Mouse (Mus musculus): Measurements from ENCODE around the gene Frat1. TPM values are rescaled to one million over a fixed set of nuclear protein-coding genes. Genes with fewer than 3 reads are reported as not detected.
"Not testable (repeated sequence)": the region's sequence is repeated elsewhere in the genome, so short reads cannot be mapped to it uniquely, and the experiment has no call there.

The Frat1 gene
- polyA plus RNA-seq, 1 experiment: 13.2 TPM

DNA sequence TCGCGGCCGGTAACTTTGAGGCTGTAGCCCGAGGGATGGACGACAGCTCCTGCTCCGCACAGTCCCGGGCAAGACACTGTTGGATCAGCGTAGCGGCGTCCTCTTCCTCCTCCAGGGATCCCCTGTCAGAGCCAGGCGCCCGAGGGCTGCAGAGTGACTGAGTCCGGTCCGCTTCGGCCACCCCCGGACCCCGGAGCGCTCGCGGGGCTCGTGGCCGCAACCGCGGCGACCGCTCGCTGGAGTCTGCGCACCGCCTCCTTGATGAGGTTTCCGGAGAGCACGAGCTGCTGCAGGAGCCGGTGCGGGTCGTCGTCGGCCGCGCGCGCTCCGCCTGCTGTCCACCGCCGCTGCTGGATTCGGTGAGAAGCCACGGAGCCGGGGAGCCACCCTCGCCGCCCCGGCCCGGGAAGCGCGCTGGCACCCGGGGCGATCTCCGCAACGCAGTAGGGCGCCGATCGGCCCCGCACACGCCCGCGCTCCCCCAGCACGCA lies 17.4 kb downstream of the Frat1 start:
- no peaks in the 10 kb centered on the region for H3K27me3 ChIP-seq (ENCODE audit: control insufficient read depth, insufficient read depth, low read length)
- TF ChIP-seq POLR2A (IDR thresholded peaks at IDR 0.05; ENCODE audit: borderline replicate concordance, insufficient read depth, low read length) (no peak), CTCF (IDR thresholded peaks at IDR 0.05; ENCODE audit: borderline replicate concordance, insufficient read depth, low read depth, low read length) (no peak)
- peak; percentile 57 to 69 for DNase-seq
- peaks cover 4% of the 10 kb centered on the region for H3K4me1 ChIP-seq (ENCODE audit: control insufficient read depth, insufficient read depth, low read length)
- WGBS: under 1% methylated on average over 55 of the region's 64 CpGs
- 0 out of 2 replicates have a peak overlapping the region, but pooled peaks have one; percentile 34 for H3K27ac ChIP-seq (ENCODE audit: insufficient read depth, low read length)
- peak overlapping the region; percentile 64 for H3K4me3 ChIP-seq (replicated peaks; ENCODE audit: insufficient read depth, low read depth, low read length)

DNA sequence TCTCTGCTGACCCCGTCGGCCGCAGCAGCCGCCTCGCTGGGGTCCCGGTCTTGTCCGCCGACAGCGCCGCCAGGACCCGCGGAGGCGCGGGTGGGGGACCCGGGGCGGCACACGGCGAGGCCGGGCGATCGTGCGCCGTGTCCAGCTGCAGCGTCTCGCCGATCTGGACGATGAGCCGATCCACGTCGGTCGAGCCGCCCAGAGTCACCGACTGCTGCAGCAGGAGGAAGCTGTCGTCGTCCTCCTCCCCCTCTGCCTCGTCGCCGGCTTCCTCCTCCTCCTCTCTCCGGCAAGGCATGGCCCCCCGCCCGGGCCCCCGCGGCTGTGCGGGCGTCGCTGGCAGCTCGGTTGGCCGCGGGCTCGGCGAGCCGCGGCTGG lies 17.8 kb downstream of the Frat1 start:
- Histone ChIP-seq H3K4me3 (replicated peaks; ENCODE audit: insufficient read depth, low read depth, low read length) (peak overlapping the region; percentile 95), H3K27ac (ENCODE audit: insufficient read depth, low read length) (peak overlapping the region; percentile 34; the same call in 1 of the 2 replicates)
- under 1% methylated on average over 47 of the region's 53 CpGs for WGBS
- H3K27me3 ChIP-seq (ENCODE audit: control insufficient read depth, insufficient read depth, low read length); H3K4me1 ChIP-seq (ENCODE audit: control insufficient read depth, insufficient read depth, low read length); DNase-seq: not testable (repeated sequence)

DNA sequence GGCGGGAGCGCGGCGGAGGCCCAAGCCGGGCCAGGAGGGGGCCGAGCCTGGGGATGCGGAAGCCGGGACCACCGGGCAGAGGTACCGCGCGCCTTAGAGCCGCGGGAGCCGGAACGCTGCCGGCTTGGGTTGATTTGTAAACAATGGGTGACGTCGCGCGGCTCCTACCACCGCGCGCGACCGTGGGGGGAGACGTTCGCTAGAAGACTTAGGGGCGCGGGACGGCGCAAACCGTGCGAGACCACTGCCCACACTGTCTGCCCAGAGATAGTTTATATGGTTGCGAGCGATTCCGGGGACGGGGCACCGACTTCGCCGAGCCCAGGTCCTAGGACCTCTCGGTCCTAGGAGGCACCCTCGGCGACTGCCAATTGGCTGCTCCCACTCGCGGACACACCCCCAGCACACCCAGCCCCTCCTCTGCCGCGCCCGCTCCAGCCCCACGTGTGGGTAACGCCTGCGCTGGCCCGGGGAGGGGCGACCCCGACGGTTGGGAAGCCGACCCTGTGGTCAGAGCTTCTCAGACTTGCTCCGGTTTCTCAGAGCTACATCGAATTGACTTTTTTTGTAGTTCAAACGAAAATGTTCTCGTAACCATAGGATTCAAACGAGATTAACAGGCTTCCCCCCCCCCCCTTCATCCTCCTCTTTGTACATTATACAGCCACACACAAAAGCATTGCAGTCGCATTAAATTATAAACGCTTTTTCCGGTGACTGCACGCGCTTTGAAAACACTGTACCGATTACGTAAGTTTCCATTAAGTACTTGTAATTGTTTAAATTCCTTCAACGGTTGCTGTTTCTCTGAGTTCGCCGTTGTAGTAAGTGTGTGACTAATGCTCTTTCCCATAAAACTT lies 18.5 kb downstream of the Frat1 start, which contains the start of gene Frat2:
Frat2 (minus strand) TSS at position 141 of the 860 bp plus-strand sequence.
- no peaks in the 10 kb centered on the region for H3K27me3 ChIP-seq (ENCODE audit: control insufficient read depth, insufficient read depth, low read length)
- H3K4me3 ChIP-seq (replicated peaks; ENCODE audit: insufficient read depth, low read depth, low read length): peak within 1 kb of the TSS; percentile 95
- H3K27ac ChIP-seq (ENCODE audit: insufficient read depth, low read length): peak within 1 kb of the TSS; percentile 100
- WGBS: 1% methylated on average over 70 of the region's 72 CpGs
- H3K4me1 ChIP-seq (ENCODE audit: control insufficient read depth, insufficient read depth, low read length): peaks cover 4% of the 10 kb centered on the region
- DNase-seq: peak; percentile 89 to 91
- TF ChIP-seq POLR2A (IDR thresholded peaks at IDR 0.05; ENCODE audit: borderline replicate concordance, insufficient read depth, low read length) (peak; percentile 43; the same call in 1 of the 2 replicates), CTCF (IDR thresholded peaks at IDR 0.05; ENCODE audit: borderline replicate concordance, insufficient read depth, low read depth, low read length) (no peak)

DNA sequence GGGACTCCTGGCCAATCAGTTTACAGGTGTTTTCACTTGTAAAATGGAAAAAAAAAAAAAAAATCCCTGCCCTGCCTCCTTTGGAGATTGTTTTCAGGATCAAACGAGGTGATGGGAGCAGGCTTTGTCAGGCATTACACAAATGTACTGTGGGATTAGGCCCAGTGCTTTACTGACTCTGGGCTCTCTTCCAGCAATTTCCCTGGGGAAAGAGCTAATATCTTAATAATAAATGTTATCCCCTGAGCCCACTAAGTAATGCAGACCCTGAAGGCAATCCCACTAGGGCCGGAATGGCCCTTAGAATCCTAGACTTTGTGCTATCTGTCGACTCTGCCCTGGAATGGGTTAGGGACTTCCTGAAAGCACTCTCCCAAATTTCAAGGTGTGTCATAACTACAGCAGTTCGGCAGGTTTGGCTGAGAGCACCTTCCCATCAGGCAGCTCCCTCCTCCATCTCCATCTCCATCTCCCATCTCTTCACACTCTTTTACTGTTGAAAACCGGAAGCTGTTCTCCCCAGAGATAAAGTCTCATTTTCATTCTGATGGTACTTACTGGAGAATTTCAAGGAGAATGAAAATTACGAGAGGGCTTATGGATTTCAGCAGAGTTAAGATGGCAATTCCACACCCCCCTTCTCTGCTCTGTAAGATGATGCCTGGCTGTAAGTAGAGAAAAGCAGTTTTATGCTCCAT lies 20.4 kb downstream of the Frat1 start:
- Histone ChIP-seq H3K4me3 (replicated peaks; ENCODE audit: insufficient read depth, low read depth, low read length) (no peak overlapping the region), H3K4me1 (ENCODE audit: control insufficient read depth, insufficient read depth, low read length) (peaks cover under 1% of the 10 kb centered on the region; the same call in 1 of the 2 replicates), H3K27me3 (ENCODE audit: control insufficient read depth, insufficient read depth, low read length) (no peaks in the 10 kb centered on the region), H3K27ac (ENCODE audit: insufficient read depth, low read length) (no peak overlapping the region)
- TF ChIP-seq POLR2A (IDR thresholded peaks at IDR 0.05; ENCODE audit: borderline replicate concordance, insufficient read depth, low read length): no peak
- no peak for TF ChIP-seq CTCF (IDR thresholded peaks at IDR 0.05; ENCODE audit: borderline replicate concordance, insufficient read depth, low read depth, low read length)
- no peak for DNase-seq
- WGBS: 47% methylated on average over 6 of the region's 6 CpGs

DNA sequence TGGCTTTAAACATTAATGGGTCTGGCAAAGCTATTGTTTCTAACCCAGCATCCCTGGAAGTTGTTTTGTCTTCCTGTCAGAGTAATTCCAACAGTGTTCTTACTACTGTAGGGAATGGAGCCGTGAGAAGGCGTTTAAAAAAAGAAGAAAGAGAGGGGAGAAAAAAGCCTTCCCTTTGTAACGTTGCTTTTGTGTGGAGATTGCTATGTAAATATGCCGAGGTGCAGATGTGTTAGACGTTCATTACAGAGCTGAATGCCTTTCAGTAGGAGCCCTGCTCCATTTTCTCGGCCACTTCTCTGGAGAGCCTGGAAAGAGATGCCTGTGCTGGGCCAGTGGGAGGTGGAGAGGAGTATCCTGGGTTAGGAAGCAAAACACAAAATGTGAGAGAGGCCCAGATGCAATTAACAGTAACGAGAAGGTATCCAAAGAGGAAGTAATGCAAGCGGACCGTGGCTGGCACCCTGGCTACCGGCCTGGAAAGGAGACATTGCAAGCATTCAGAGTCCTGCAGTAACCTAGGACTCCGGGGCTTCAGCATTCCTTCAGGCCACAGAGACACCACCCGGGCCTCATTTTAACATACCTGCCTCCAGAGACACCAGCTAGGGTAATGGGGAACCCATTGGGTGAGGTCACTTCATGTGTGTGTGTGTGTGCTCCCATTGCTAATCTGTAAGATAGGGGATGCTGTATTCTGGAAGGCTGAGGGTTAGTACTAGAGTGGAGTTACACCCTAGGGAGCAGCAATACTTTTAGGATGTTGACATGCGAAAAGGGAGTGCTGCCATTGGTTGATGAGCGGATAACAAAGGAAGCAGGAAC lies 21.2 kb downstream of the Frat1 start:
- no peak for DNase-seq
- 34% methylated on average over 14 of the region's 14 CpGs for WGBS
- no peak overlapping the region for H3K4me3 ChIP-seq (replicated peaks; ENCODE audit: insufficient read depth, low read depth, low read length)
- H3K27ac ChIP-seq (ENCODE audit: insufficient read depth, low read length): no peak overlapping the region
- no peaks in the 10 kb centered on the region for H3K27me3 ChIP-seq (ENCODE audit: control insufficient read depth, insufficient read depth, low read length)
- no peaks in the 10 kb centered on the region for H3K4me1 ChIP-seq (ENCODE audit: control insufficient read depth, insufficient read depth, low read length)
- no peak for TF ChIP-seq POLR2A (IDR thresholded peaks at IDR 0.05; ENCODE audit: borderline replicate concordance, insufficient read depth, low read length)
- no peak for TF ChIP-seq CTCF (IDR thresholded peaks at IDR 0.05; ENCODE audit: borderline replicate concordance, insufficient read depth, low read depth, low read length)

DNA sequence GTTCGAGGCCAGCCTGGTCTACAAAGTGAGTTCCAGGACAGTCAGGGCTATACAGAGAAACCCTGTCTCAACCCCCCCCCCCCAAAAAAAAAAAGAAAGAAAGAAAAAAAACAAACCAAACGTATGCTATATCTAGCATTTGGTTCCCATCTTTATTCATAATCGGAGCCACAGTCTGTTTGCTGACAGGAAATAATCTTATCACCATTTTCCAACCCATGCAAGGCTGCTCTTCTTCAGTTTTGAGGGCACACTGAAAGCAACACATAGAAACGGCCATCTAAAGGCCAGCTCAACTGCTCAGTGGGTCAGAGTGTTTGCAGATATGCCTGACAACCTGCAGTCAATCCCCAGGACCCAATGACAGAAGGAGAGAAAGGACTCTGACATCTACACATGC lies 22.7 kb downstream of the Frat1 start:
- H3K27ac ChIP-seq (ENCODE audit: insufficient read depth, low read length): no peak overlapping the region
- no peaks in the 10 kb centered on the region for H3K4me1 ChIP-seq (ENCODE audit: control insufficient read depth, insufficient read depth, low read length)
- no peaks in the 10 kb centered on the region for H3K27me3 ChIP-seq (ENCODE audit: control insufficient read depth, insufficient read depth, low read length)
- 85% methylated on average over 4 of the region's 4 CpGs for WGBS
- no peak overlapping the region for H3K4me3 ChIP-seq (replicated peaks; ENCODE audit: insufficient read depth, low read depth, low read length)
- no peak for DNase-seq
- TF ChIP-seq POLR2A (IDR thresholded peaks at IDR 0.05; ENCODE audit: borderline replicate concordance, insufficient read depth, low read length) (no peak), CTCF (IDR thresholded peaks at IDR 0.05; ENCODE audit: borderline replicate concordance, insufficient read depth, low read depth, low read length) (no peak)

DNA sequence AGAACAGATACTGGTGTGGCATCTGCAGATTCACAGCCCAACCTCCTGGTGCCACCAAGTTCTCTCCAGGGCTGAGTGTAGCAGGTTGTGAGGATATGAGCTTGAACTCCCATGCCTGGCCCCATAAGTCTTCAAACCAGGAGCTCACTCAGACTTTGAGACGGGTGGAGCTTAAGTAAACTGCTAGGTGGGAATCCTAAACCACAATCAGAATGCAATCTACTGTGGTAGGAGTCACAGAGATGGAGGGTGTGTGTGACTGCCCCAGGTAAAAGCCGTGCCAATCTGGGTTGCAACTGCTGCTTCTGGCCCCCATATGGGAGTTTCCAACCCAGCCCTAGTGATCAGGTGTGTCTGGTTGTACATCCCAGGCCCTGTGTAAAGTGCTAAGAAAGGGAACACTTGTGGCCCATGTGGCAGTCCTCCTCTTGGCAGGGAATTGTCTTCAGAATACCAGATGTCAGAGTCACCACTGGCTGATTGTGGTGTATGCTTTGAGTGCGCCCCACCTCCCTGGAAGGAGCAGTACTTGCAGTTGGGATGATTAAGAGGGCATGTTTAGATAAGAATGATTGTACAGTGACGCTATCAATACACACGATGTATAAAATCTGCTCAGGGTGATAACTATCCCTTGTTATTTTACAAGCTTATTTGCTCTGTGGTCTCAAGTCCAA lies 27.5 kb downstream of the Frat1 start:
- TF ChIP-seq CTCF (IDR thresholded peaks at IDR 0.05; ENCODE audit: borderline replicate concordance, insufficient read depth, low read depth, low read length): no peak
- DNase-seq: no peak
- Histone ChIP-seq H3K27ac (ENCODE audit: insufficient read depth, low read length) (no peak overlapping the region), H3K4me1 (ENCODE audit: control insufficient read depth, insufficient read depth, low read length) (no peaks in the 10 kb centered on the region), H3K27me3 (ENCODE audit: control insufficient read depth, insufficient read depth, low read length) (no peaks in the 10 kb centered on the region), H3K4me3 (replicated peaks; ENCODE audit: insufficient read depth, low read depth, low read length) (no peak overlapping the region)
- 91% methylated on average over 5 of the region's 5 CpGs for WGBS

Data from cerebellum, adult 2 months (tissue).